Mouse (Mus musculus): ENCODE measurements around the gene Cisd3. TPM values are rescaled to one million over a fixed set of nuclear protein-coding genes. Genes with fewer than 3 reads are reported as not detected.

The Cisd3 gene
- polyA plus RNA-seq, 1 experiment from 2014 or later, result 45.8 TPM

DNA sequence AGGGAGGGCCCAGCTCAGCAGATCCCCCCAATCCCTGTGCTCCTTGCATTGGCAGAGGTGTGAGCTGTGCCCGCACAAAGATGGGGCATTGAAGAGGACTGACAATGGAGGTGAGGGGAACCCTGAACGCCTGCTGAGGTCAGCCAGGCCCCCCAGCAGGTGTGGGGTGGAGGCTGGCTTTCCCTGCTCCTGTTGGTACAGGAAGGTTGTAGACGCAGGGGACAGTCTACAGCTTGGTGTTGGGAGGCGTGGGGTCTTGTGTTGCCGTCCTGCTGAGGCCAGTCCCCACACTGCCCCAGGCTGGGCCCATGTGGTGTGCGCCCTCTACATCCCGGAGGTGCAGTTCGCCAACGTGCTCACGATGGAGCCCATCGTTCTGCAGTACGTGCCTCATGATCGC, 20.2 kb upstream of the Cisd3 start:
- Histone ChIP-seq H3K27me3 (ENCODE audit: control insufficient read depth, insufficient read depth, low read length) (peaks cover 8% of the 10 kb centered on the region), H3K36me3 (ENCODE audit: control insufficient read depth, insufficient read depth, low read length) (peaks cover 20% of the 10 kb centered on the region), H3K4me1 (ENCODE audit: control insufficient read depth, insufficient read depth, low read length) (peaks cover 49% of the 10 kb centered on the region), H3K4me3 (ENCODE audit: low read depth, low read length) (no peak overlapping the region), H3K9ac (ENCODE audit: low read depth, low read length) (no peak overlapping the region), H3K4me2 (no peak overlapping the region), H3K27ac (ENCODE audit: low read depth, low read length) (no peak overlapping the region), H3K9me3 (replicated peaks; ENCODE audit: control insufficient read depth, low read length) (no peaks in the 10 kb centered on the region)
- no peak for ATAC-seq (replicated peaks; ENCODE audit: insufficient number of reproducible peaks, low FRiP score, low TSS enrichment)
- WGBS (ENCODE audit: insufficient replicate concordance), result 86% methylated on average over 13 of the region's 13 CpGs

DNA sequence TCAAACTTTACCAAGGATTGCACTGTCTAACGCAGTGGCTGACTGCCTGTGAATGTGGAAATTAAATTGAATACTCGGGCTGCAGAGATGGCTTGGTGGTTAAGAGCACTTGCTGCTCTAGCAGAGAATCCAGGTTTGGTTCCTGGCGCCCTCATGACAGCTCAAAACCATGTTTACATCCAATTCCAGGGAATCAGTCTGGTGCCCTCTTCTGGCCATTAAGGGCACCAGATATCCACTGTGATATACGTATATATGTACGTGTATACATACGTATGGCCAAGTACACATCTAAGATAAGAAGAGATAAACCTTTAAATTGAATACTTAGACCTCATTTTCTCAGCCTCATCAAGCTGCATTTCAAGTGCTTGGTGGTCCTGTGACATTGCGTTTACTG, 19.4 kb upstream of the Cisd3 start:
- Histone ChIP-seq H3K36me3 (ENCODE audit: control insufficient read depth, insufficient read depth, low read length) (peaks cover 23% of the 10 kb centered on the region), H3K4me1 (ENCODE audit: control insufficient read depth, insufficient read depth, low read length) (peaks cover 49% of the 10 kb centered on the region)

DNA sequence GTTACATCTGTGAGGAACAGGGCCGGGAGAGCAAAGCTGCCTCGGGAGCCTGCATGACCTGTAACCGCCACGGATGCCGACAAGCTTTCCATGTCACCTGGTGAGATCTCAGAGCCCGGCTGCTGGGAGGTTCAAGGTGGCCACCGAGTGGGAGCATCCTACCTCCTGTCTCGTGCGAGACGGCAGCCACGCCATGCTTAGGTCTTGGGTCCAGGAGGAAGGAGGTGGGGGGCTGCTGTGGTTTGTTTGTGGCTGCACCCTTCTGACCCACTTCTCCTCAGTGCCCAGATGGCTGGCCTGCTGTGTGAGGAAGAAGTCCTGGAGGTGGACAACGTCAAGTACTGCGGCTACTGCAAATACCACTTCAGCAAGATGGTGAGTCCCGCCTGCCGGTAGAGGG, 18.8 kb upstream of the Cisd3 start:
- Histone ChIP-seq H3K4me2 (no peak overlapping the region), H3K4me3 (ENCODE audit: low read depth, low read length) (no peak overlapping the region), H3K27ac (ENCODE audit: low read depth, low read length) (no peak overlapping the region), H3K9me3 (replicated peaks; ENCODE audit: control insufficient read depth, low read length) (no peaks in the 10 kb centered on the region), H3K4me1 (ENCODE audit: control insufficient read depth, insufficient read depth, low read length) (peaks cover 43% of the 10 kb centered on the region), H3K9ac (ENCODE audit: low read depth, low read length) (no peak overlapping the region), H3K36me3 (ENCODE audit: control insufficient read depth, insufficient read depth, low read length) (peaks cover 26% of the 10 kb centered on the region), H3K27me3 (ENCODE audit: control insufficient read depth, insufficient read depth, low read length) (peaks cover 7% of the 10 kb centered on the region)
- WGBS (ENCODE audit: insufficient replicate concordance), result 86% methylated on average over 15 of the region's 15 CpGs
- ATAC-seq (replicated peaks; ENCODE audit: insufficient number of reproducible peaks, low FRiP score, low TSS enrichment), result no peak

More for the DNA sequence above, 19.4 kb upstream of the Cisd3 start:
- Histone ChIP-seq H3K27ac (ENCODE audit: low read depth, low read length) (no peak overlapping the region), H3K4me2 (no peak overlapping the region), H3K4me3 (ENCODE audit: low read depth, low read length) (no peak overlapping the region), H3K9me3 (replicated peaks; ENCODE audit: control insufficient read depth, low read length) (no peaks in the 10 kb centered on the region), H3K9ac (ENCODE audit: low read depth, low read length) (no peak overlapping the region), H3K27me3 (ENCODE audit: control insufficient read depth, insufficient read depth, low read length) (peaks cover 8% of the 10 kb centered on the region)
- ATAC-seq (replicated peaks; ENCODE audit: insufficient number of reproducible peaks, low FRiP score, low TSS enrichment), result no peak
- WGBS (ENCODE audit: insufficient replicate concordance), result 86% methylated on average over 7 of the region's 7 CpGs

DNA sequence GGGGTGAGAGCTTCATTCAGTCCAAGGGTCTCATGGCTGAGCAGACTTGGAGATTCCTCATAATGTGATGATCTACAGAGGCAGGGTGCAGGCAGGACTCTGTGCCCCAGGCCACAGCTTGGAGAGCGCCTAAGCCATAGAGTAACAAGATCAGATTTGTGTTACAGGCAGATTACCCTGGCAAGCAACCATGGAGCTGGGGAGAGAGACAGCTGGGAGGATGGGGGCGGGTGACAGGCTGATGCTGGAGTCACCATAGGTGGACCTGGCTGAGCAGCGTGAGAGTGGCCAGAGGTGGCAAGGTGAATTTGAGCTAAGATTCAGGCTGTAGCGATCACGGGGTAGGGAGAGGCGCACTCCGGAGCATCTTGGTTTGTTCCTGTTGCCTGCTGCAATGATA, 17.5 kb upstream of the Cisd3 start:
- peaks cover 38% of the 10 kb centered on the region for H3K36me3 ChIP-seq (ENCODE audit: control insufficient read depth, insufficient read depth, low read length)
- no peak overlapping the region; the same call in 1 of the 2 replicates for H3K27ac ChIP-seq (ENCODE audit: low read depth, low read length)
- no peaks in the 10 kb centered on the region for H3K27me3 ChIP-seq (ENCODE audit: control insufficient read depth, insufficient read depth, low read length)
- no peak overlapping the region for H3K4me2 ChIP-seq
- no peaks in the 10 kb centered on the region for H3K9me3 ChIP-seq (replicated peaks; ENCODE audit: control insufficient read depth, low read length)
- no peak for ATAC-seq (replicated peaks; ENCODE audit: insufficient number of reproducible peaks, low FRiP score, low TSS enrichment)
- H3K9ac ChIP-seq (ENCODE audit: low read depth, low read length), result peak overlapping the region; percentile 58; the same call in 1 of the 2 replicates
- H3K4me1 ChIP-seq (ENCODE audit: control insufficient read depth, insufficient read depth, low read length), result peaks cover 35% of the 10 kb centered on the region
- H3K4me3 ChIP-seq (ENCODE audit: low read depth, low read length), result no peak overlapping the region
- WGBS (ENCODE audit: insufficient replicate concordance), result 81% methylated on average over 7 of the region's 7 CpGs

DNA sequence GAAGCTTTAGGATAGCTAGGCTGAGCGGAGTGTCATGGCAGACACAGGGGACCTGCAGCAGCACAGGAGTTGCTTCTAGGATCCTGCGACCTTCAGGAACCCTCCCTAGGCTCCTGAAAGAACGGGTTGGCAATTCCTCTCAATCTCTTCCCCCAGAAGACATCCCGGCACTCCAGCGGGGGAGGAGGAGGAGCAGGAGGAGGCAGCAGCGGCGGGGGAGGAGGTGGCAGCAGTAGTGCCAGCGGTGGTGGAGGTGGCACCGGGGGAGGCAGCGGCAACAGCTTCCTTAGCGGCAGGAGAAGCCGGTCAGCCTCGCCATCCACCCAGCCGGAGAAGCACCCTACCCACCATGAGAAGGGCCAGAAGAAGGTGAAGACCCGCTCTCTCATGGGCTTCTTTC, 16.4 kb upstream of the Cisd3 start:
- Histone ChIP-seq H3K27me3 (ENCODE audit: control insufficient read depth, insufficient read depth, low read length) (no peaks in the 10 kb centered on the region), H3K9ac (ENCODE audit: low read depth, low read length) (peak overlapping the region; percentile 58; the same call in 1 of the 2 replicates), H3K4me2 (peak overlapping the region; percentile 38), H3K27ac (ENCODE audit: low read depth, low read length) (peak overlapping the region; percentile 73), H3K4me3 (ENCODE audit: low read depth, low read length) (peak overlapping the region; percentile 8; the same call in 1 of the 2 replicates), H3K9me3 (replicated peaks; ENCODE audit: control insufficient read depth, low read length) (no peaks in the 10 kb centered on the region), H3K36me3 (ENCODE audit: control insufficient read depth, insufficient read depth, low read length) (peaks cover 42% of the 10 kb centered on the region), H3K4me1 (ENCODE audit: control insufficient read depth, insufficient read depth, low read length) (peaks cover 35% of the 10 kb centered on the region)
- no peak for ATAC-seq (replicated peaks; ENCODE audit: insufficient number of reproducible peaks, low FRiP score, low TSS enrichment)
- 40% methylated on average over 14 of the region's 15 CpGs for WGBS (ENCODE audit: insufficient replicate concordance)

DNA sequence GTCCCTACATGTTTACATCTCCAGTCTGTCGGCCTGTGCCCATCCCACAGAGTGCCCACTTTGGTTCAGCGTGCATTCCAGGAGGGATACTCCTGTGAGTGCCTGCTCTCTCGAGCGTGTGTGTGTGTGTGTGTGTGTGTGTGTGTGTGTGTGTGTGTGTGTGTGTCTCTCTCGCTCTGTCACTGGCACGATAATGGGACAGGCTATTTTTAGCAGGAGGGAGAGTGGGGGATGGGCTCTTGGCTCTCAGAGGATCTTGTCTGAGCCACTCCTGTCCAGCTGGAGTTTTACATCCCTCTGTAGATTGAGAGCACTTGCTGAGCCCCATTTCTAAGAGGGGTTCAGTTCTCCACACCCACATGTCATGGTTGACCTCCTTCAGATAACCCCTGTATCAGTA, 15.8 kb upstream of the Cisd3 start:
- Histone ChIP-seq H3K9me3 (replicated peaks; ENCODE audit: control insufficient read depth, low read length) (no peaks in the 10 kb centered on the region), H3K4me2 (peak overlapping the region; percentile 55), H3K4me1 (ENCODE audit: control insufficient read depth, insufficient read depth, low read length) (peaks cover 32% of the 10 kb centered on the region), H3K4me3 (ENCODE audit: low read depth, low read length) (peak overlapping the region; percentile 8), H3K27me3 (ENCODE audit: control insufficient read depth, insufficient read depth, low read length) (no peaks in the 10 kb centered on the region), H3K36me3 (ENCODE audit: control insufficient read depth, insufficient read depth, low read length) (peaks cover 47% of the 10 kb centered on the region), H3K9ac (ENCODE audit: low read depth, low read length) (peak overlapping the region; percentile 58; the same call in 1 of the 2 replicates), H3K27ac (ENCODE audit: low read depth, low read length) (peak overlapping the region; percentile 73)
- WGBS (ENCODE audit: insufficient replicate concordance), result 15% methylated on average over 4 of the region's 6 CpGs
- ATAC-seq (replicated peaks; ENCODE audit: insufficient number of reproducible peaks, low FRiP score, low TSS enrichment), result 0 out of 2 replicates have a peak, but pooled peaks have one; percentile 41

DNA sequence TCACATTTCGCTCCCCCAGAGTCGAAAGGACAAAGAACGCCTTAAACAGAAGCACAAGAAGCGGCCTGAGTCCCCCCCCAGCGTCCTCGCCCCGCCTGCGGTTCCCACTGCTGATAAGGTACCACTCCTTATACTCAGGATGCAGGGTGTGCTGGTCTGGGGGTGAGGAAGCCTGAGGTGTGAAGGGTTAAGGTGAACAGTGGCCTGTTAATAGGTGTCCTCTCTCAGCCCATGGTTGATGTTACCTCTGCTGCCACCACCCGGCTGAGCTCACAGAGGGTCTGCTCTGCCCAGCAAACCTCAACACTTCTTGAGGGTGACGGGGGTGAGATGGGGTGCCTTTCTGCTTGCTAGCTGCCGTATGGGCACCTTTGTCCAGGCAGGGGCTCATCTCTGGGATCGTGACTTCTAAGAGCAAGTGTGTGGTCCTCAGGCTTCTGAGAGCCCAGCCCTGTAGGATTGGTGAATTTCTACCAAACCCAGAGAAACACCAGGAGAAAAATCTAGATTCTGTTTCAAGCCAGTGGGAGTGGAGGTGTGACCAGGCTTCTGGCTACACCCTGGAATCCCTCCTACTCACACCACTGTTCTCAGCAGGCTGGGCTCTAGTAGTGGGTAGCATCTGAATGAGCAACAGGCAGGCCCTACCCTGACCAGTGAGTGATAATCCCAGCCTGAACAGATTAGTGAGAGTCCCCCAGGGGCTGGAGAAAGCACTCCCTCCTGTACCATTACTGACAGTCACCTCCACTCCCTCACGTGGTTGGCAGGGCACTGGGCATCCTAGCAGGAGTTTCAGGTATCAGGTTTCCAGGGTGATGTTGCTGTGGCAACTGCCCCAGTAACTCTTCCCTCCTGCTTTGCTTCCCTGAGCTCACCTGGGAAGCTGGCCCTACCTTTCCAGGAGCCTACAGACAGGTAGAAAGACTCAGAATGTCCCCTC, 15.1 kb upstream of the Cisd3 start:
- Histone ChIP-seq H3K4me3 (ENCODE audit: low read depth, low read length) (peak overlapping the region; percentile 1; the same call in 1 of the 2 replicates), H3K4me1 (ENCODE audit: control insufficient read depth, insufficient read depth, low read length) (peaks cover 30% of the 10 kb centered on the region), H3K4me2 (peak overlapping the region; percentile 55), H3K36me3 (ENCODE audit: control insufficient read depth, insufficient read depth, low read length) (peaks cover 47% of the 10 kb centered on the region), H3K27ac (ENCODE audit: low read depth, low read length) (peak overlapping the region; percentile 73), H3K9ac (ENCODE audit: low read depth, low read length) (peak overlapping the region; percentile 7; the same call in 1 of the 2 replicates), H3K27me3 (ENCODE audit: control insufficient read depth, insufficient read depth, low read length) (no peaks in the 10 kb centered on the region), H3K9me3 (replicated peaks; ENCODE audit: control insufficient read depth, low read length) (no peaks in the 10 kb centered on the region)
- 28% methylated on average over 13 of the region's 13 CpGs for WGBS (ENCODE audit: insufficient replicate concordance)
- ATAC-seq (replicated peaks; ENCODE audit: insufficient number of reproducible peaks, low FRiP score, low TSS enrichment), result 0 out of 2 replicates have a peak, but pooled peaks have one; percentile 46

DNA sequence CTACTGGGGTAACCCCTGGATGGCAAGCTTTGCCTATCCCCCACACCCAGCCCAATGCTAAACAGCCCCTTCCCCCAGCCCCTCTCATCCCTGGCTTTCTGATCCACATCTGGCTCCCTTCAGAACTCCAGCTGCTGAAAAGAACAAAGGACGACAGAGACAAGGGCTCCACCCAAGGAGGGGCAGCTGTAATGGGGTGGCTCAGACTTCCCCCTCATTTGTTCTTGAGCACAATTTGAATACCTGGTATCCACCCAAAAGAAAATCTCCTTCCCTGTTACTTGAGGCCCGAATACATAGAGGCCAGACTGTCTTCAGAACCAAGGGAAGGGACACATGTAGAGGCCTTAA, 14.5 kb upstream of the Cisd3 start:
- peaks cover 34% of the 10 kb centered on the region for H3K4me1 ChIP-seq (ENCODE audit: control insufficient read depth, insufficient read depth, low read length)
- H3K9me3 ChIP-seq (replicated peaks; ENCODE audit: control insufficient read depth, low read length), result no peaks in the 10 kb centered on the region
- ATAC-seq (replicated peaks; ENCODE audit: insufficient number of reproducible peaks, low FRiP score, low TSS enrichment), result no peak
- no peak overlapping the region for H3K4me3 ChIP-seq (ENCODE audit: low read depth, low read length)
- H3K27ac ChIP-seq (ENCODE audit: low read depth, low read length), result no peak overlapping the region
- H3K4me2 ChIP-seq, result no peak overlapping the region
- peaks cover 45% of the 10 kb centered on the region for H3K36me3 ChIP-seq (ENCODE audit: control insufficient read depth, insufficient read depth, low read length)
- H3K27me3 ChIP-seq (ENCODE audit: control insufficient read depth, insufficient read depth, low read length), result no peaks in the 10 kb centered on the region
- WGBS (ENCODE audit: insufficient replicate concordance), result 55% methylated on average over 2 of the region's 2 CpGs
- H3K9ac ChIP-seq (ENCODE audit: low read depth, low read length), result no peak overlapping the region

Data from heart, embryonic 11.5 days (tissue).